Mouse (Mus musculus): ENCODE measurements at regions not wholly inside any gene's neighbourhood (a gene's known extent, or its start where the extent isn't known, plus 50 kb on each side); places are given as distances from the start of the nearest gene placed in this dataset.

DNA sequence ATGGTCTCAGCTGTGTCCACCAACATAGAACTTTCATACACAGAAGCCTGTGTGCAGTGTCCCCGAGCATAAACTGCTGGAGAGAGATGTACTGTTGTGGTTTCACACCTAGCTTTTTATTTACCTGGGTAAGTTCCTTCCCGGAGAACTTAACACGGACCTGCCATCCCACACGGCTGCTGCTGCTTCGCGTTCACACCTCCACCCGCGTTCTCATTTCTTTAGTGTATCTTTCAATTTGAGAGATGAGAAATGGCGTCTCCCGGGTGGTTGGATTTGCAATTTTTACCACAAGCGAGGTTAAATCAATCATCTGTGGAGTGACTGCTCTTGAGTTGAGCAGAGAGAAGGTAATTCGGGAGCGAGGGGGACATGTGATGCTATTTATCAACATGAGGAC is 223.0 kb downstream of the Suds3 start:
- TF ChIP-seq POLR2A (IDR thresholded peaks at IDR 0.05; ENCODE audit: control insufficient read depth, low read depth, low read length), result no peak
- no peak for TF ChIP-seq CTCF (IDR thresholded peaks at IDR 0.05; ENCODE audit: control insufficient read depth, insufficient read depth, insufficient replicate concordance, low read depth, low read length)

Data from testis, adult 2 months (tissue).